Mouse (Mus musculus) small intestine, adult 2 months (tissue): ENCODE measurements at regions not wholly inside any gene's neighbourhood (a gene's known extent, or its start where the extent isn't known, plus 50 kb on each side); places are given as distances from the start of the nearest gene placed in this dataset.

Experiments
- H3K27ac ChIP-seq: fragments of 200-500 bp; 2 replicates; pipeline ENCODE4 v1.5.1; 2012; ENCODE audit warnings: low read depth, low read length, control low read depth, inconsistent platforms; ENCODE audit not compliant: insufficient read depth
- H3K27me3 ChIP-seq: fragments of 200-500 bp; 2 replicates; pipeline ENCODE4 v1.6.1; 2012; ENCODE audit warnings: mild to moderate bottlenecking, moderate library complexity, low read length, inconsistent platforms; ENCODE audit not compliant: control insufficient read depth, insufficient read depth
- H3K36me3 ChIP-seq: fragments of 200-500 bp; 2 replicates; pipeline ENCODE4 v1.6.1; 2012; ENCODE audit warnings: mild to moderate bottlenecking, low read length, control low read depth, inconsistent platforms; ENCODE audit not compliant: control insufficient read depth, insufficient read depth
- H3K4me1 ChIP-seq: fragments of 200-500 bp; 2 replicates; pipeline ENCODE4 v1.6.1; 2012; ENCODE audit warnings: low read length, inconsistent platforms, mixed read lengths; ENCODE audit not compliant: control insufficient read depth, insufficient read depth, insufficient read length
- H3K4me3 ChIP-seq: fragments of 200-500 bp; 2 replicates; pipeline ENCODE4 v1.5.1; 2012; ENCODE audit warnings: low read depth, mild to moderate bottlenecking, control low read depth, inconsistent platforms, low read length, moderate library complexity
- CTCF ChIP-seq: fragments of 200-500 bp; IDR thresholded peaks from 2 replicates; pipeline ENCODE4 v1.5.1; 2012; ENCODE audit warnings: low read depth, mild to moderate bottlenecking, control low read depth, inconsistent platforms, low read length, moderate library complexity, mixed read lengths; ENCODE audit not compliant: insufficient replicate concordance, insufficient read length; ENCODE audit errors: extremely low read depth
- POLR2A ChIP-seq: fragments of 200-500 bp; IDR thresholded peaks from 2 replicates; pipeline ENCODE4 v1.6.1; 2012; ENCODE audit warnings: low read depth, mild to moderate bottlenecking, control low read depth, inconsistent platforms, low read length, moderate library complexity
- WGBS: fragments of 180-500 bp; shearing (Covaris S2); methylation state at CpG from one replicate; pipeline ENCODE4 v1.1.7; 2018; 5-methylcytosine and 5-hydroxymethylcytosine counted together

DNA sequence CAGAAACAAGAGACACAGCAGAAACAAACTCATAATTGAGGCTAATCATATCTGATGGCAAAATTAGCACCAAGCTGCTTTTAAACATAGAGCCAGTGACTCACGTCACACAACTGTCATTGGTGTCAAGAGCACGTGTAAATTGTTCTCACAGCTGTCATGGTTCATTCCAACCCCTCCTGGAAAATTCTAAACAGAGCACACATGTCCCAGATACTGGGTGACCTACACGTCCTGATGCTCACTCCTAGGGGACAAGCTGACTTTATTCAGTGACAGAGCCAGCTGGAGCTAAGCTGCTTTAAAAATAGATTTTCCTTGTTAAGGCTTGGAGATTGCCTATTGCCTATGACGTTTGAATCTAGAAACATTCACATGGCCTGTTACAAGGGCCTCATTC lies 304.1 kb downstream of the 1500009L16Rik start:
- H3K4me3 ChIP-seq = no peak overlapping the region
- no peaks in the 10 kb centered on the region for H3K27me3 ChIP-seq
- no peaks in the 10 kb centered on the region for H3K4me1 ChIP-seq
- H3K36me3 ChIP-seq = no peaks in the 10 kb centered on the region
- 67% methylated on average over 4 of the region's 4 CpGs for WGBS
- no peak overlapping the region for H3K27ac ChIP-seq
- TF ChIP-seq CTCF = no peak
- no peak for TF ChIP-seq POLR2A

DNA sequence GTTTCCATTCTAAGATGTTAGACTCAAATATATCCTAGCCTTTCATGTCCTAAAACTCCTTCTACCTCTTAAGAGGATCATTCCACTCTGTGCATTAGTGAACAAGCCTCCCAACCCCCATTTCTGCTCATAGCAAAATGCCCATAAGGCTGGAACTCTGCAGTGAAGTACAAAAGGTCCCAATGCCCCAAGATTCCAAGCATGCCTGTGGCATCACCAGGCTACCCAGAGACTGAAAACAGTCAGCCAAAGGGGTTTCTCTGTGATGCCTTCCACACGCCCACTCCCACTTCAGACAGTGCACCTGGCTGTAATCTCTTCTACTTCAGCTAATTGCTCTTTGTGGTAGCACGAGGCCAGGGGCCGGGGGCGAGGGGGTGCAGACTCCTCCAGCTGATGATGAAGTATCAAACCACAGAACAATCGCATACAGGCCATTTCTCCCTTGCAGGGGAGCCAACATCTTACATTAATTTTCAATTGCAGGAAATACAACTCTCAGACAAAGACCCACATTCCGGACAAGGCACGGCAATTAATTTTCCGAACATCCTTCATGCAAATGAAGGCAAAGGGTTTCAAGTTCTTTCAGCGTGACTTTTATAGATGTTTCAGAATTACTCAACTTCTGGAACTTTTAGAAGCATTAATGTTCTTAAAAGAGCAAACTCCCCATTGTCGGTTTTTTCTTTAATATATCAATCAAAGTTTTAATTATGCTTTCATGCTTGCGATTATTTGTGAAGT lies 313.6 kb downstream of the 1500009L16Rik start:
- Histone ChIP-seq H3K4me3 (no peak overlapping the region), H3K4me1 (no peaks in the 10 kb centered on the region), H3K27me3 (no peaks in the 10 kb centered on the region), H3K36me3 (no peaks in the 10 kb centered on the region), H3K27ac (no peak overlapping the region)
- no peak for TF ChIP-seq CTCF
- no peak for TF ChIP-seq POLR2A
- 66% methylated on average over 11 of the region's 11 CpGs for WGBS

- Histone ChIP-seq H3K27me3 (no peaks in the 10 kb centered on the region), H3K4me1 (no peaks in the 10 kb centered on the region), H3K36me3 (no peaks in the 10 kb centered on the region), H3K4me3 (no peak overlapping the region), H3K27ac (no peak overlapping the region)
- WGBS = 80% methylated on average over 5 of the region's 5 CpGs
- TF ChIP-seq POLR2A (no peak), CTCF (no peak)
Observed at GRCm38 (mm10) chr10:84048706-84049105, 326.0 kb downstream of the 1500009L16Rik start.

DNA sequence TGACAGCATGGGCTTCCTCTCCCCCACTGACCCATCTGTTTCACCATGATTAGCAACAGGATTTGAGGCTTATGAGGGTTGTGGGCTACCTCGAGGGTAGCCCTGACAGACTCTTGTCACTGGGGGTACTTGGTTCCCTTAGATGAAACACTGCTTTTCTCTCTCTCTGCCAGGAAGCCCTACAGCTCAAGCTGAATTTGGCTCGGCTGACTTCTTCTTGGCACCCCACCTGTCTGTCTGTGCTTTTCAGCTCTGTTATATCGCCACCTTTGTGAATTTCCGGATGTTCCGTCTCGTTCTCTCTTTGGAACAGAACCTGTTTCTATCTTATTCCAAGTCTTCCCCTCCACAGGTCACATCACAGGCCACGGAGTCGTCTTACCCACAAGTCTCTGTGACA lies 330.0 kb downstream of the 1500009L16Rik start:
- Histone ChIP-seq H3K27ac (no peak overlapping the region), H3K4me3 (no peak overlapping the region), H3K27me3 (no peaks in the 10 kb centered on the region), H3K36me3 (no peaks in the 10 kb centered on the region), H3K4me1 (peaks cover 3% of the 10 kb centered on the region; the same call in 1 of the 2 replicates)
- TF ChIP-seq POLR2A (no peak), CTCF (no peak)
- WGBS = 90% methylated on average over 8 of the region's 8 CpGs

DNA sequence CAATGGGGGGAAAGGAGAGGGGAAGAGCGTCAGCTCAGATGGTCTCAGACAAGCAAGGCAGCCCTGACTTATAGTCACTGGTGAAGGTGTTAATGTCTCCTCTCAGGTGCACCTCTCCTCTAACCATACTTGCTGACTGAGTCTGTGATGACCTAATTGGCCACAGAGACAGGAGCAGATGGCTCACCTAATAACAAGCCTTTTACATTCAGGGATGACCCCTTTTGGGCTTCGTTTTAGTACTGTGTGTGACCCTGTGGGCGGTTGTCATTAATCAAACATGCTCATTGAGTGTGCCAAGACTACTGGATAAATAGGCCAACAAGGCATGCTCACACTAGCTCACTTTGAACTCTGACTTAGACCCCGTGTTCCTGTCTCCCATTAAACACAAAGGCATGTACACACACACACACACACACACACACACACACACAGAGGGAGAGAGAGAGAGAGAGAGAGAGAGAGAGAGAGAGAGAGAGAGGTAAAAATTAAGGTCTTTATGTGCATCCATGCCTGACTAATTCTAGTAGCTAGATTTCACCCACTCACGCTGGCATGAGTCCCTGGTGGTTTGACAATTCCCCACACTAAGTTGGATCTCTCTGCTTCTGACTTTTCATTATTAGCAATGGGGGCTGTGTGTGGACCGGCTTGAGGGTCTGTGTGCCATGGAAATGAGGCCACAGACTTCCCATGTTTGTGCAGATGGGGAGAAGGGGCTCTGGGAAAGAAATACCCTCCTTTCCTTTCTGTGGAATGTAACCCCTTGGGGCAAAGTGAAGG lies 332.1 kb downstream of the 1500009L16Rik start:
- TF ChIP-seq POLR2A (no peak), CTCF (no peak)
- H3K36me3 ChIP-seq = no peaks in the 10 kb centered on the region
- H3K27me3 ChIP-seq = no peaks in the 10 kb centered on the region
- WGBS = 64% methylated on average over 6 of the region's 6 CpGs
- H3K4me3 ChIP-seq = no peak overlapping the region
- no peak overlapping the region for H3K27ac ChIP-seq
- peaks cover 3% of the 10 kb centered on the region; the same call in 1 of the 2 replicates for H3K4me1 ChIP-seq

DNA sequence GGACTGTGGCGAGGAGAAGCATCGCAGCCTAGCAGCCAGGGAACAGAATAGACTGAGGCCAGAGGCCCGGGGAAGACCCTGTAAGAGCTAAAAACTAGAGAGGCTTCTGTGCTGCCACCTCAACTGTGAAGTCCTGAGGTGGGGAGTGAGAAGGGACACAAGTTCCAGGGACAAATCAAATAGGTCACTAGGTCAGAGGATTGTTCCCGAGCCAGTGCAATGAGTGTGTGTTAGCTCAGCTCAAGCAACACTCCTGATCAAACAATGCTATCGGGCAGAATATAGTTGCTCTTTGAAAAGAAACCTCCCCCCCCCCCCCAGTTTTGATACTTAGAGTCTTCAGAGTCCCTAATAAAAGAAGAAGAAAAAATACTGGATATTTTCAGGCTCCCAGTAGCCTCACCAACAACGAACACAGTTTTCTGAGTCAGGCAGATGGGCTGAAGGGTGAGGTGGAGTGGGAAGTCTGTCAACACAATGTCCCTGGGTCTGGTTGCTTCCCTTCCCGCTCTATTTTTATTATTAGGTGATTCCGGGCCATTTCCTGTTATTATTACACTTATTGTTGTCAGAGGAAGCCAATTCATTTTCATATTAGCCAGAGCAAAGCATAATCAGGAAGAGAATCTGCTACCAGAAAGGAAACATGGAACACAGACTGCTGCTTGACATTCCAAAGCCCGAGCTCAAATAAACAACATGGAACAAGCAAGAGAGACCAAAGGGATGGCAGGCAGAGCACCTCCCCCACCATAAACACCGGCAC lies 332.9 kb downstream of the 1500009L16Rik start:
- Histone ChIP-seq H3K4me3 (no peak overlapping the region), H3K36me3 (no peaks in the 10 kb centered on the region), H3K27ac (peak overlapping the region; percentile 23), H3K27me3 (no peaks in the 10 kb centered on the region), H3K4me1 (peaks cover 4% of the 10 kb centered on the region; the same call in 1 of the 2 replicates)
- TF ChIP-seq POLR2A = no peak
- no peak for TF ChIP-seq CTCF
- 52% methylated on average over 10 of the region's 10 CpGs for WGBS
